Mouse (Mus musculus): ENCODE data around the gene Slc38a3. TPM values are rescaled to one million over a fixed set of nuclear protein-coding genes. Genes with fewer than 3 reads are reported as not detected.

Gene Slc38a3
- polyA plus RNA-seq, 1 experiment from 2014 or later, result 14.6 TPM

DNA sequence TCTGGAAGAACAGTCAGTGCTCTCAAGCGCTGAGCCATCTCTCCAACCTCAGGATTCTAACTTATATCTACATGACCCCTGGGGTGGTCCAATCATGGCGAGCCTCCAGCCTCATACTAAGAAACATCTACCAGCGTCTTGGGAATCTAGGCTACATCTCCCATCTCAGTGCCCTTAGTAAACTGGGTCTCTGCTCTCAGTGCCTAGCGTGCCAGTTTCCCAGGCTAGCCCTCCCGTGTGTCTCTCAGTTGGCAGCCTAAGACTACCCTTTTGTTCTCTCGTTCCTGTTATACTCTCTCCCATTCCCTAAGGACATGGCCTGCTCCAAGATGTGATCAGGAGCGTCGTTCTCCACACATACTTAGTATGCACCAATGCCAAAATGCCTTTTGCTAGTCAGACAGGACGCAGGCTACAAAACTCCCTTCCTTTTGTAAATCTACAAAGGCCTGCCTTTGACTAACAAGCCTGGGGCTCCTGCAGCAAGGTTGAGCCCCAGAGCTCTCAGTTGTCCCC is 38.0 kb downstream of the Slc38a3 start:
- 23% methylated on average over 9 of the region's 9 CpGs for WGBS
- Histone ChIP-seq H3K4me3 (peak overlapping the region; percentile 87), H3K36me3 (ENCODE audit: poor library complexity, severe bottlenecking) (no peaks in the 10 kb centered on the region; the same call in 1 of the 2 replicates), H3K27me3 (no peaks in the 10 kb centered on the region), H3K9me3 (replicated peaks) (no peaks in the 10 kb centered on the region), H3K9ac (peak overlapping the region; percentile 93), H3K4me1 (peaks cover 91% of the 10 kb centered on the region), H3K27ac (peak overlapping the region; percentile 99), H3K4me2 (peak overlapping the region; percentile 99)
- no peak for ATAC-seq

DNA sequence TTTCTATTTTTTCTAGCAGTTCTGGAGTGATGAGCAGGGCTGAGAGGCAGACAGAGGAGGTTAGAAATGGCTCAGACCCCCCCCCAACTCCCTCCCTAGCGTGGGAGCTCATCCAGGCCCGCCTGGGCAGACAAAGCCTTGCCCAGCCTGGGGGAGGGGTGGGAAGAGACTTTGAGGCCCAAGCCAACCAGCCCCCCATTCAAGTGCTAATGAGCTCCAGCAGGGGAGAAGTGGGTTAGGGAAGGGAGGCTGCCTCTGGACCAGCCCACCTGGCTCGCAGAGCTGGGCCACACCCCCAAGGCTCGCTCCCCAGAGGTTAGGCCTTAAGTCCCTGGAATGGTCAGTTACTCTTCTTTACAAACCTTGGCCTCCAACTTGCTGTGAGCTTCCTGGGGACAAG is 38.8 kb downstream of the Slc38a3 start:
- H3K4me1 ChIP-seq, result peaks cover 91% of the 10 kb centered on the region
- WGBS, result 2% methylated on average over 4 of the region's 4 CpGs

DNA sequence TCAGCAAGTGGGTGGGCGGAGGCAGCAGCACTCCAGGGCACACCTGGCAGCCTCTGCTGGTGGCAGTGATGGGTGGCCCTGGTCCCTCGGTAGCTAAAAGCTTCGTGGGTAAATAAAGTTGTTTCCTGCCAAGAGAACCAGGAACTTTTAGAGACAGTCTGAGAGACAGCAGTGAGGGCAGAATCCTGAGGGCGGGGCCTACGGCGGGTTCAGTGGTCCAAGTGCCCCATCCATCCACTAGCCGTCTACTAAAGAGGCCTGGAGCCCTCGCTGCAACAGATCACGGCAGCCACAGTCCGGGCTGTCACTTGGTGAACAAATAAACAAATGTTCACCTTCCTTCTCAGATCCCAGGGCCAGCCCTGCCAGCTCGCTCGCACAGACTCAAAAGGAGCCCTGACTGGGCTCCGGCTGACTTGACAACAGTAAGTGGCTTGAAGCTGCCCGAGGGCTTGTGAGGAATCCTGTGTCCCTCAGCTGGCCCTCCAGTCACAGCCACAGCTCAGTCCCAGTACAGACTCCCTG is 39.4 kb downstream of the Slc38a3 start:
- ATAC-seq, result peak; percentile 1; the same call in 1 of the 2 replicates
- Histone ChIP-seq H3K27ac (peak overlapping the region; percentile 99), H3K9ac (peak overlapping the region; percentile 67), H3K4me1 (peaks cover 95% of the 10 kb centered on the region), H3K4me2 (peak overlapping the region; percentile 99), H3K9me3 (replicated peaks) (no peaks in the 10 kb centered on the region), H3K4me3 (peak overlapping the region; percentile 26), H3K27me3 (no peaks in the 10 kb centered on the region), H3K36me3 (ENCODE audit: poor library complexity, severe bottlenecking) (peaks cover 9% of the 10 kb centered on the region)
- WGBS, result 3% methylated on average over 14 of the region's 14 CpGs

More for the DNA sequence above, 38.8 kb downstream of the Slc38a3 start:
- H3K9me3 ChIP-seq (replicated peaks), result no peaks in the 10 kb centered on the region
- peak overlapping the region; percentile 99 for H3K4me2 ChIP-seq
- H3K27me3 ChIP-seq, result no peaks in the 10 kb centered on the region
- H3K36me3 ChIP-seq (ENCODE audit: poor library complexity, severe bottlenecking), result peaks cover 2% of the 10 kb centered on the region
- H3K9ac ChIP-seq, result peak overlapping the region; percentile 67
- ATAC-seq, result peak; percentile 14
- peak overlapping the region; percentile 26 for H3K4me3 ChIP-seq
- peak overlapping the region; percentile 99 for H3K27ac ChIP-seq

DNA sequence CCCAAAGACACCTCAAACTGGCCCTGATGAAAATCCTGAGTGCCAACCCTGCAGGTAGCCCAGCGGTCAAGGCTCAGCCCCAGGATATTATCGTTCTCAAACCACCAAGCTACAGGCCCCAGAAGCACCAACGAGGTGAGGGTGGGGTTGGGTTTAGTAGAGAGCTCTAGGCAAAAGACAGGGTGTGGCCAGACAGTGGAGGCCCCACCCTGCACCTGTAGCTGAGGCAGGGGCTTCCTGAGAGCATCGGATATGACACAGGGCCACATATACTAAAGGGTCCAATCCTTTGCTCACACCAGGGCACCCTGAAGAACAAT is 40.0 kb downstream of the Slc38a3 start:
- H3K36me3 ChIP-seq (ENCODE audit: poor library complexity, severe bottlenecking), result peaks cover 14% of the 10 kb centered on the region
- peak overlapping the region; percentile 26 for H3K4me3 ChIP-seq
- H3K27me3 ChIP-seq, result no peaks in the 10 kb centered on the region
- peak overlapping the region; percentile 99 for H3K27ac ChIP-seq
- peak overlapping the region; percentile 99 for H3K4me2 ChIP-seq
- peak overlapping the region; percentile 67 for H3K9ac ChIP-seq
- 14% methylated on average over 4 of the region's 4 CpGs for WGBS
- no peak for ATAC-seq
- H3K4me1 ChIP-seq, result peaks cover 97% of the 10 kb centered on the region
- H3K9me3 ChIP-seq (replicated peaks), result no peaks in the 10 kb centered on the region

DNA sequence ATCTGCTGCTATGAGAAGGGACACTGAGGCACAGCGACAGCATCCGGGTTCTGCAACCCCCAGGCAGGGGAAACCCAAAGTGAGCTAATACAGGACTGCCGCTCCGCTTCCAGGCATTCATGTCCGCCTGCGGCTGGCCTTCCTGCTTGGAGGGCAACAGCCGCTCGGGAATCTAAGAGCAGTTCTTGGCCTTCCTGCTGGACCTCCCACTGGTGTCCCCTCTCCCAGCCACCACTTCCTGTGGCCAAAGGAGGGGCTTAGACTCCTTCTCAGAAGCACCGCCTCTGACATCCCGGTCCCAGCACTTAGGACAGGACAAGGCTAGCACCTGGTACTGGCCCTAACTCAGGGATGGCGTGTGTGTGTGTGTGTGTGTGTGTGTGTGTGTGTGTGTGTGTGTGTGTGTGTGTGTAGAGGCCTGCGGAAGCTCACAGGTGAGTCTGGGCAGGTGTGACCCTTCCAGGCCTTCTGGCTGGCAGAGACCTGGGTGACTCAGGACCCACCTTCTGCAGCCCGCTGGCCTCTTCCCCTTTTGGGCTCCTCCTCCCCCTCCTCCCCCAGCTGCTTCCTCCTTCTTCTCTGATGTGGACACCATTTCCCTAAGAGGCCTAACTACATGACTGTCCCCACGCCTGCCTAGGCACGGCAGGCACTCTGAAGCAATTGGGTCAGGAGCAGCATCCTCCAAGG is 40.5 kb downstream of the Slc38a3 start:
- no peak for ATAC-seq
- 37% methylated on average over 14 of the region's 15 CpGs for WGBS
- peaks cover 96% of the 10 kb centered on the region for H3K4me1 ChIP-seq
- H3K36me3 ChIP-seq (ENCODE audit: poor library complexity, severe bottlenecking), result peaks cover 19% of the 10 kb centered on the region
- no peaks in the 10 kb centered on the region for H3K27me3 ChIP-seq
- peak overlapping the region; percentile 26; the same call in 1 of the 2 replicates for H3K4me3 ChIP-seq
- peak overlapping the region; percentile 99 for H3K4me2 ChIP-seq
- H3K9ac ChIP-seq, result peak overlapping the region; percentile 67
- peak overlapping the region; percentile 99 for H3K27ac ChIP-seq
- H3K9me3 ChIP-seq (replicated peaks), result no peaks in the 10 kb centered on the region

DNA sequence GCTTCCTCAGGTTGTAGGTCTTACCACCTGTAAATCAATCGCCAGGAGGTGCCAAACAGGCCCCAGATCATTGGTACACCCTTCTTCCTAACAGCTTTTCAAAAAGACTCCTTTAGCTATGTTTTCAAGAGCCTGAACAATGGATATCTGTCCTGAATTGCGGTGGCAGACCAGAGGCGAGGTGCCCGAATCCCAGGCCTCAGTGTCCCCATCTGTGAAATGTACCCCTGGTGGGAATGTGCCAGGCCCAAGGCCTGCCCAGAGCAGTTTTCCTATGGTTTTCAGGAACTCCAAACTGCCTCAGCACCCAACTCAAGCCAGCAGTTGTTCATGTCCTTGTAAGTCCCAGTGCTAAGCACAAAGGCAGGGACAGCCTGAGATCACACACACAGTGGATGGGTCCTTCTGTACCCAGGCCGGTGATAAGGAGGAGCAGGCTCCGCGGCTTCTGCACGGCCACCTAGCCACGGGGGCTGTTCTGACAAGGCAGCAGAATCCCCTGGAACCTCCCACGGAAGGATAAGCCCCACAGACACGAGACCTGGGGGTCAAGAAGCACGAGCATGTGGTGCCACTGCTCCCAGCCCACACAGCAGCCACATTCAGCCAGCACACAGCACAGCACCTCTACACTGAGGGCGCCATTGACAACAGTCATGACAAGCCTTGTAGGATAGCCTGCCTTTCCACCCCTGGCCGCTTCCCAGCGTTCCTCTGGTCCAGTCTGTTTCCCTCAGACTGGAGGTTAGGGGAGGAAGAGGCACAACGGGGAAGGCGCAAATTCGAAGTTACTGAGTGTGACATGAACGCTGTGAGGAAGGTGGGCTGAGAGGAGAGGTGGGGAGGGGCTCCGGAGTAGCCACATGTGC is 41.7 kb downstream of the Slc38a3 start:
- Histone ChIP-seq H3K27me3 (no peaks in the 10 kb centered on the region), H3K9me3 (replicated peaks) (no peaks in the 10 kb centered on the region), H3K4me1 (peaks cover 87% of the 10 kb centered on the region), H3K27ac (peak overlapping the region; percentile 99), H3K36me3 (ENCODE audit: poor library complexity, severe bottlenecking) (peaks cover 30% of the 10 kb centered on the region), H3K4me3 (peak overlapping the region; percentile 23; the same call in 1 of the 2 replicates), H3K9ac (peak overlapping the region; percentile 67), H3K4me2 (peak overlapping the region; percentile 99)
- 11% methylated on average over 20 of the region's 20 CpGs for WGBS
- no peak for ATAC-seq

DNA sequence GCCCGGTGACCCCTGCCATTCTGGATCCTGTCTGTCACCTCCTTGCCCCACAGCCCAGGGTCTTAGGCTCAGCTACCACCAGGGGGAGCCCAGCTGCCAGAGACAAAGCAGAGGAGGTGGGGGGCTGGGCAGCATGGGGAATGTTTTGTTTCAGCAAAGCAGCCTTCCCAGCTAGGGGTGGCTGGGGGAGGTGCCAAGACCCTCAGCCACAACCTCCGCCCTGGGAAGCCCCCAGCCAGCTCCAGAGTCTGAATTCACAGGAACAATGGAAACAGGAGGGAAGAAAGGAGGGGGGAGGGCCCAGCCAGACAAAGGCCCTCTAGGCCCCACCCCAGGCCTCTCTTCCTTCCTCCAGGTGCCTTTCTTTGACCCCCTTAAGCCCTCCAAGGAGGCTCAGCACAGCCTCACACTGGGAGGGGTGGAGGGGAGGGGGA is 42.5 kb downstream of the Slc38a3 start:
- 0% methylated on average over 1 of the region's 2 CpGs for WGBS
- H3K4me1 ChIP-seq, result peaks cover 79% of the 10 kb centered on the region
- ATAC-seq, result peak; percentile 75
- no peaks in the 10 kb centered on the region for H3K9me3 ChIP-seq (replicated peaks)
- peak overlapping the region; percentile 23 for H3K4me3 ChIP-seq
- peak overlapping the region; percentile 99 for H3K27ac ChIP-seq
- peak overlapping the region; percentile 67 for H3K9ac ChIP-seq
- H3K4me2 ChIP-seq, result peak overlapping the region; percentile 99
- no peaks in the 10 kb centered on the region for H3K27me3 ChIP-seq
- H3K36me3 ChIP-seq (ENCODE audit: poor library complexity, severe bottlenecking), result peaks cover 37% of the 10 kb centered on the region

DNA sequence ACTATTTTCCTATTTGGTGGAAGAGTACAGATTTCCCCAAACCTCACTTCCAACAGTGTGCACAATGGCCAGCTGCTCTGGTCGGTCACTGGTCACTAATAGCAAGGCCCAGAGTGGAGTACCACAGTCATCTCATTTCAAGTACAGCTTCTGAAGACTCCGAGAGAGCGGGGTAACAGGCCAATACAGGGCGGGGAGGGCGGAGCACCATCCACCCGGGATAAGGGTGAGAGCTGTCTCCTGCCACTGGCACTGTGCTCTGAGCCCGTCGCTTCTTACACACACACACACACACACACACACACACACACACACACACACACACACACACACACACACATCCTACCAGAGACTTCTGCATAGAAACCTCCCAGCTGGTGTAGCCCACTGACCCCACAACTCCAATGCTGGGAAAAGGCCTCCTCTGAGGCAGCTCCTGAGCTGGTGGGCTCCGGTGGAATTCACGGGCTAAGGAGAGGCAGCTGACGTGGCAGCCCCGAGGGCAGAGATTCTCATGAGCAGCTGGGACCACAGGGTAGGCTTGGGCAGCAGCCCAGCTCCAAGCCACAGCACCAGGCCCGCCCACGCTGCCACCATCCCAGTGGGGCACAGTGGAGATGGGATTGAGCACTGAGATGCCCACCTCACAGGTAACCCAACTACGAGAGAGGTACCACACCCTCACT is 43.0 kb downstream of the Slc38a3 start:
- WGBS, result 21% methylated on average over 13 of the region's 15 CpGs
- ATAC-seq, result peak; percentile 66

DNA sequence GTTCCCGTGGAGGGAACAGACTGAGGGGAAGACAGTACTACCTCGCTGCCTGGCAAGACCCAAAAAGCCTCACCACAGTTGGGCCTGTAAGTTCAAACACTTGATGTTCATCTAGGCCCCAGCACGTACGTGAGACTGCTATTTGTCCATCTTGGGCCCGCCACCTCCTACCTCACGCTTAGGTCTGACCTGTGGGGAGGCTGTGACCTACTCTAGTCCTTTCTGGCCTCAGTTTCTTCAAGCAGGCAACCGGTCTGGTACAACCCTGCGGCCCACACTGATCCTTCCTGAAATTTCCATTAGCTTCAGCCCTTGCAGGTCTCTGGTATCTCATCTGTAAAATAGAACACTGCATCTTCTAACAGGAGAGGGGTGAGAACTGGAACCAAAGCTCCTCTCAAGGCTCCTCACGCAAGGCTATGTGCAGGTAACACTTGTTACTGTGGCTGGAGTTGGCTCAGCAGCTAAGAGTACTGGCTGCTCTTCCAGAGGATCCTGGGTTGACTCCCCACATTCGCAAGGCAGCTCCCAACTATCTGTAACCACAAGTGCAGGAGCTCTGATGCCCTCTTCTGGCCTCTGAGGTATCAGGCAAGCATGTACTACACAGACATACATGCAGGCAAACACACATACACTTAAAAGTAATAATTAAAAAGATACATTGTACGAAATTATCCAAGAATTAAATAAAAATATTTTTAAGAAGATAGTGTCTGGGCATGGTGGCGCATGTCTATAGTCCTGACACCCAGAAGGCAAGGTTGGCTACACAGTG is 43.8 kb downstream of the Slc38a3 start:
- Histone ChIP-seq H3K36me3 (ENCODE audit: poor library complexity, severe bottlenecking) (peaks cover 40% of the 10 kb centered on the region), H3K27me3 (no peaks in the 10 kb centered on the region), H3K27ac (peak overlapping the region; percentile 99), H3K4me1 (peaks cover 66% of the 10 kb centered on the region), H3K4me2 (no peak overlapping the region; the same call in 1 of the 2 replicates), H3K9ac (peak overlapping the region; percentile 34; the same call in 1 of the 2 replicates), H3K4me3 (no peak overlapping the region), H3K9me3 (replicated peaks) (no peaks in the 10 kb centered on the region)
- WGBS, result 88% methylated on average over 12 of the region's 12 CpGs
- ATAC-seq, result no peak

More for the DNA sequence above, 43.0 kb downstream of the Slc38a3 start:
- Histone ChIP-seq H3K27ac (peak overlapping the region; percentile 99), H3K4me2 (peak overlapping the region; percentile 99), H3K4me1 (peaks cover 74% of the 10 kb centered on the region), H3K36me3 (ENCODE audit: poor library complexity, severe bottlenecking) (peaks cover 38% of the 10 kb centered on the region), H3K27me3 (no peaks in the 10 kb centered on the region), H3K4me3 (peak overlapping the region; percentile 23), H3K9ac (peak overlapping the region; percentile 67), H3K9me3 (replicated peaks) (no peaks in the 10 kb centered on the region)

DNA sequence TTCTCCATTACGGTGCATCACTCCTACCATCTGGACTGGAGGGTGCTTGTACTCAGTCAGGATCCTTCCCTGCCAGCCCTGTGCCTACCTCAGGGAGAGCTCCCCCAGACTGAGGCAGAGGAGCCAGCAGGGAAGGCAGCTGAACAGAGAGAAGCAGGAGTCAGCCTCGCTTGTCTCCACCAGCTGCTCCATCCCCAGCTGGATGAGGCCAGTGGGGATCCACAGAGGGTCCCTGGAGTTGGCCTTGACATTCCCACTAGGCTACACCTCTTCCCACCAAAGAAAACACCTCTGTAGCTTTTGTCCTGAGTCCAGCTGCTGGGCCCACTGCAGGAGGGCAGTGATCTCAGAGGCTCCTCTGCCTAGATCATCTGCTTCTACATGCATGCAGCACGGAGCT is 44.4 kb downstream of the Slc38a3 start:
- Histone ChIP-seq H3K27me3 (no peaks in the 10 kb centered on the region), H3K27ac (peak overlapping the region; percentile 99), H3K9me3 (replicated peaks) (no peaks in the 10 kb centered on the region), H3K9ac (peak overlapping the region; percentile 34; the same call in 1 of the 2 replicates), H3K4me3 (no peak overlapping the region), H3K36me3 (ENCODE audit: poor library complexity, severe bottlenecking) (peaks cover 46% of the 10 kb centered on the region), H3K4me1 (peaks cover 60% of the 10 kb centered on the region), H3K4me2 (no peak overlapping the region)
- 84% methylated on average over 3 of the region's 3 CpGs for WGBS
- no peak for ATAC-seq

DNA sequence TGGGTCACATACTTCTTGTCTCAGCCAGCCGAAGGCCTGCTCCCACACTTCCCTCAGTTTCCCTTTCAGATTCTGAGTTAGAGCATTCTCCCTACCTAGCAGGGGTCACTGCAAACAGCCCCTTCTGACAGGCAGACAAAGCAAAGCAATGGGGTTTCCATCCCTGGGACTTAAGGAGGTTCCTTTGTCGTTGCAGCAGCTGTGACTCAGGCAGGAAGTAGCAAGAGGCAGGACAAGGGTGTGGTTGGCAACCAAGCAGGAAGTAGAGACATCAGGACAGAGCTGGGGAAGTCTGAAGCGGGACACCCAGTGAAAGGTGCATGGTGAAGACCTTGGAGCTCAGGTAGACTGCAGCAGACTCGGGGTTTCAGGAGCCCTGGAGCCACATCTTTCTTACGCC is 44.8 kb downstream of the Slc38a3 start:
- Histone ChIP-seq H3K4me3 (no peak overlapping the region), H3K9me3 (replicated peaks) (no peaks in the 10 kb centered on the region), H3K27me3 (no peaks in the 10 kb centered on the region), H3K9ac (peak overlapping the region; percentile 34; the same call in 1 of the 2 replicates), H3K4me1 (peaks cover 60% of the 10 kb centered on the region), H3K27ac (peak overlapping the region; percentile 11; the same call in 1 of the 2 replicates), H3K4me2 (no peak overlapping the region), H3K36me3 (ENCODE audit: poor library complexity, severe bottlenecking) (peaks cover 50% of the 10 kb centered on the region)
- 71% methylated on average over 5 of the region's 5 CpGs for WGBS
- no peak for ATAC-seq
